Mouse (Mus musculus) layer of hippocampus, adult 18-20 months (tissue): Measurements from ENCODE around the gene Ptch2. TPM values are rescaled to one million over a fixed set of nuclear protein-coding genes. Genes with fewer than 3 reads are reported as not detected.
A peak's percentile ranks its signal among the peaks of the same experiment; 100 is the strongest.

Experiments used
- DNase-seq, 2 experiments: peaks; one replicate each; pipeline ENCODE4 v3.0.0; 2022; ENCODE audit warnings: low spot score in 2 of 2
- total RNA-seq, 2 experiments: library from RNA; stranded (reverse); gene quantifications; 2 replicates each; pipeline ENCODE4 v1.2.3; 2021

The Ptch2 gene
- total RNA-seq, 2 experiments from 2014 or later: 1.6 to 1.8 TPM

DNA sequence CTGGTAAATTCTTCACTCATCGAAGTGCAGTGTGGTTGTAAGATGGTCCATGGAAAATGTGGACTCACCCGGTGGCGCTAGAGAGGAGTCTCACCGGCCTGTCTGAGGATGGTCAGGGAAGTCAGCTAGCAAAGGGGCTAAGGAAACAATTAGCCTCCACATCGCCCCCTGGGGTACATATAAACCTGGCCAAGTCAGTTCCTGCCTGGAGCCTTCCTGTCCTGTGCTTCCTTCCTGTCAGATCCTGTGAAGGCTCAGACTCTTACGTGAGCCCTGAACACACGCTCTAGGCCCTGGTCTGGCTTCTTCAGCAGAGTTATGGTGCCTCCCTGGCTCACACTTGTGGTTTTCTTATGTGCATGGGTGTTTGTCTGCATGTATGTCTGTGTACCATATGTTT, 5.3 kb downstream of the Ptch2 start:
- no peak for DNase-seq

DNA sequence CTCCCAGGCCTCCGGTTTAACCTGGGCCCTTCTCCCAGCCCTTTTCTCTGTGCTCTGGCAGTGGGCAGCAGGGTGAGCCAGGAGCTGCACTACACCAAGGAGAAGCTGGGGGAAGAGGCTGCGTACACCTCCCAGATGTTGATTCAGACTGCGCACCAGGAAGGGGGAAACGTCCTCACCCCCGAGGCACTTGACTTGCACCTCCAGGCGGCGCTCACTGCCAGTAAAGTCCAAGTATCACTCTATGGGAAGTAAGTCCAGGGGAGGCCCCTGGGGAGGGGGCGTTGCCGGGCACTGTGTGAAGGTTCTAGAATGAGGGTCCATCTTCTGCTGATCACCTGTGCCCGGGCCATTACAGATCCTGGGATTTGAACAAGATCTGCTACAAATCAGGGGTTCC, 8.8 kb downstream of the Ptch2 start:
- DNase-seq: no peak

DNA sequence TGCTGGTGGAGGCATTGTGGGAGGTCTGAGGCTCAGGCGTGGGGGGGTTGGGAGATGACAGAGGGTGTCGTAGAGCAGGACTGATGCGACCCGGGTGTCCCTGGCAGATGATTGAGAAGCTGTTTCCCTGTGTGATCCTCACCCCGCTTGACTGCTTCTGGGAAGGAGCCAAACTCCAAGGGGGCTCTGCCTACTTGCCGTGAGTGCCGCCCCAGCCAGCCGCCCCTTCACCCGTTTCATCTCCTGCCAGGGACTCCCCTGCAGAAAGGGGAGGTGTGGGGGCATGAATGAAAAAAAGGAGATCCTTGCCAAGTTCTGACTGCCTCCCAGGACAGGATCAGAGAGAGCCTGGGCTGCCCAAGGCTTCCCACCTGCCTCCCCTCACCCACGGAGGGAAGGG, 9.3 kb downstream of the Ptch2 start:
- DNase-seq: no peak

DNA sequence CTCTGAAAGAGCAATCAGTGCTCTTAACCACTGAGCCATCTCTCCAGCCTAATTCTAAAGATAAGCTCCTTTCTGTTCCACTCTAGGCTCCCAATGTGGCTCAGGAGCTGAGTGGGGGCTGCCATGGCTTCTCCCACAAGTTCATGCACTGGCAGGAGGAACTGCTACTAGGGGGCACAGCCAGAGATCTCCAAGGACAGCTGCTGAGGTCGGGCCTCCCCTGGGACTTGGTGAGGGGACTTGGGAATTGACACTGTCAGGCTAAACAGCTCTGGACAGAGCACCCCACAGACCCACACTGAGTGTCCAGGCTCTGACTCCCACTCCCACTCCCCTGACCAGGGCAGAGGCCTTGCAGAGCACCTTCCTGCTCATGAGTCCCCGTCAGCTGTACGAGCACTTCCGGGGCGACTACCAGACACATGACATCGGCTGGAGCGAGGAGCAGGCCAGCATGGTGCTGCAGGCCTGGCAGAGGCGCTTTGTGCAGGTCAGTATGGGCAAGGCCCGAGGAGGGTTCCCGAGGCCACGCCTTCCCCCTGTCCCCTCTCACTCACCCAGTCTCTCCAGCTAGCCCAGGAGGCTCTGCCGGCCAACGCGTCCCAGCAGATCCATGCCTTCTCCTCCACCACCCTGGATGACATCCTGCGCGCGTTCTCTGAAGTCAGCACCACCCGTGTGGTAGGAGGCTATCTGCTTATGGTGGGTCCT, 12.1 kb downstream of the Ptch2 start:
- no peak for DNase-seq

DNA sequence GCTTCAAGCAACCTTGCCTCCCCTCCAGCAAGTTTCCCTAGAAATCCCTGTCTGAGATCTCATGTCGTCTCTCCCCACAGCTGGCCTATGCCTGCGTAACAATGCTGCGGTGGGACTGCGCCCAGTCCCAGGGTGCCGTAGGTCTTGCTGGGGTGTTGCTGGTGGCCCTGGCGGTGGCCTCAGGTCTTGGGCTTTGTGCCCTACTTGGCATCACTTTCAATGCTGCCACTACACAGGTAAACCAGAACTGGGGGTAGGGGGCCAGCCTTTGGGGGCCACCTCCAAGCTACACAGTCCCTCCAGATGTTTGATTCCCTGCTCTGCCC, 12.6 kb downstream of the Ptch2 start:
- DNase-seq: no peak

DNA sequence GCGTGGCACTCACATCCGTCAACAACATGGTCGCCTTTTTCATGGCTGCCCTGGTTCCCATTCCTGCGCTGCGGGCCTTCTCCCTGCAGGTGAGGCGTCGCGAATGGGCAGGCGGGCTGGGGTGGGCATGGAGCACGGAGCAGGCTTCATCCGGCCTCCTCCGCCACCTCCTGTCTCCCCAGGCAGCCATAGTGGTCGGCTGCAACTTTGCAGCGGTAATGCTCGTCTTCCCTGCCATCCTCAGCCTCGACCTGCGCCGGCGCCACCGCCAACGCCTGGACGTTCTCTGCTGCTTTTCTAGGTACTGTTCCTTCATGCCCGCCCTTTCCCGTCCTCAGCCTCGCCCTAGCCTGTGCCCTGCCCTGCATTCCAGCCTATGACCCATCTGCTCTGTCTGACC, 13.5 kb downstream of the Ptch2 start:
- DNase-seq: no peak

DNA sequence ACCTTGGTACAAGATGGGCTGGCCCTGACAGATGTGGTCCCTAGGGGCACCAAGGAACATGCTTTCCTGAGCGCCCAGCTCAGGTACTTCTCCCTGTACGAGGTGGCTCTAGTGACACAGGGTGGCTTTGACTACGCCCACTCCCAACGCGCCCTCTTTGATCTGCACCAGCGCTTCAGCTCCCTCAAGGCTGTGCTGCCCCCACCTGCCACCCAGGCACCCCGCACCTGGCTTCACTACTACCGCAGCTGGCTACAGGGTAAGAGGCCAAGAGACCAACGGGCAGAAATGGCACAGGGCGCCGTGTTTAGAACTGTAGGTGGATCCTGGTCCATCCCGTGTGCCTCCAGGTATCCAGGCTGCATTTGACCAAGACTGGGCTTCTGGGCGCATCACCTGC, 14.4 kb downstream of the Ptch2 start:
- DNase-seq: no peak

DNA sequence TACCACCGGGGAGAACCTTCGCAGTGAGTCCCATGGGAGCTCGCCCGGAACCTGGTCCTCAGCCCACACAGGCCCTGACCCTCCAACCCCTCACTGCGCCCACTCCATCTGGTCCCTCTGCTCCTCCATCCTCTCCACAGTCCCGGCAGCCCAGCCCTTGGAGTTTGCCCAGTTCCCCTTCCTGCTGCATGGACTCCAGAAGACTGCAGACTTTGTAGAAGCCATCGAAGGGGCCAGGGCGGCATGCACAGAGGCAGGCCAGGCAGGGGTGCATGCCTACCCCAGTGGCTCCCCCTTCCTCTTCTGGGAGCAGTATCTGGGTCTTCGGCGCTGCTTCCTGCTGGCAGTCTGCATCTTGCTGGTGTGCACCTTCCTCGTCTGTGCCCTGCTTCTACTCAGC, 15.1 kb downstream of the Ptch2 start:
- DNase-seq: no peak

DNA sequence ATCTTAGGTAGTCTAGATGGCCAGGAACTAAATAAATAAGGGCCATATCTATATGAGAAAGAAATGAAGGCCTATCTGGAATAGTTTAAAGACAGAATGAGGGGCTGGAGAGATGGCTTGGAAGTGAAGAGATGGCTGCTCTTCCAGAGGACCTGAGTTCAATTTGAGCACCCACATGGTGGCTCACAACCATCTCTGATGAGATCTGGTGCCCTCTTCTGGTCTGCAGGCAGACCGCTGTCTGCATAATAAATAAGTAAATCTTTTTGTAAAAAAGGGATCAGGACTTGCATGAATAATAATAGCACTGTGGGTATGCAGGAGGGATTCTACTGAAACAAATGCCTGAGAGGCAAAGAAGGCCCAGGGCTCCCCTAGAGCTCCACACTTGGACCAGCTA, 17.4 kb downstream of the Ptch2 start:
- DNase-seq: no peak

DNA sequence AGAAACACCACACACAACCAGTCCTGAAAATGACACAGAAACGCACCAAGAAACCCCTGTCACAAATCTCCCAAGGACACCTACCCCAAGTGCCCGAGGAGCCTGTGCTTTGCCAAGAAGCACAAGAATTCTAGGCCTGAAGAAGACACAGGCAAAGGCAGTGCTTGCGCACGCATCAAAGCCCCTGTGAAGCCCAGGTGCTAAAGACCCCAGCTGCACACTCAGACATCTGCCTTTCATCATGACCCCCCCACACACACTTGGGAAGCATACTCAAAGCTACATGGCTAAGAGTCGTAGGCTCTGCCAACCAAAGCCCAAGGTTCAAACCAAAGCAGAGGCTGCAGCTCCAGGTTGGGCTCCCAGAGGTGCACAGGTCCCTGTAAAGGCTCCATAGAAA, 19.7 kb downstream of the Ptch2 start:
- DNase-seq: no peak

DNA sequence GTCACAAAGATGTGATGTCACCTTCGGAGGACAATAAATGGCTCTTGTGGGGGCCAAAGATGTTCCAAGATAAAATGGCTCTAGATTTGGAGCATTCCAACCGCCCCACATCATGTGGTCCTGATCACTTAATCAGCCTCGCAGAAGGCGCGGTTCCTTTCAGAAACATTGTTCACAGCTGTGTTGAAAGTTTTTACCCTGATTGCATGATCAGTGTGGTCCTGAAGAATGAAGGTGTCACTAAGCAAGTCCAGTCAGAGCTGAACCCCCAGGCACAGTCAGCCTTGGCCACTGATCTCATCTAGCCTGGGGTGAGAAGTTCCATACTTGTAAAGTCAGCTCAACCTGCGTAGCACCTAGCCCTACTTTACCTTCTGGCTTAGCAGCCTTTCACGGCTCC, 22.1 kb downstream of the Ptch2 start:
- no peak for DNase-seq

DNA sequence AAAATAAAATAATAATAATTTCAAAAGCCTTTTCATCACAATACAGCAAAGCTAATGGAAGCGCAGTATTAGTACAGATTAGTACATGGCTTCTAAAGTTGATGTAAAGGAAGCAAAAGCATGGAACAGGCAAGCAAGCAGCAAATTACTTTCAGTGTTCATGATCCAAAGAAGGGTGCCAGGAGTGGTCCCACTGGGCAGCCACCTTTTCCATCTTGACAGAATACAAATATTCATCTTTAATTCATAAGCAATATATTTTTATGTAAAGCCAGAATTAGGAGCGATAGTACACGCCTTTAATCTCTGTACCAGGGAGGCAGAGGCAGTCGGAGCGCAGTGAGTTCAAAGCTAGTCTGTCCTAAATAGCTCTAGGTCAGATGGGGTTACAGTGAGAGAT, 23.8 kb downstream of the Ptch2 start:
- no peak for DNase-seq

DNA sequence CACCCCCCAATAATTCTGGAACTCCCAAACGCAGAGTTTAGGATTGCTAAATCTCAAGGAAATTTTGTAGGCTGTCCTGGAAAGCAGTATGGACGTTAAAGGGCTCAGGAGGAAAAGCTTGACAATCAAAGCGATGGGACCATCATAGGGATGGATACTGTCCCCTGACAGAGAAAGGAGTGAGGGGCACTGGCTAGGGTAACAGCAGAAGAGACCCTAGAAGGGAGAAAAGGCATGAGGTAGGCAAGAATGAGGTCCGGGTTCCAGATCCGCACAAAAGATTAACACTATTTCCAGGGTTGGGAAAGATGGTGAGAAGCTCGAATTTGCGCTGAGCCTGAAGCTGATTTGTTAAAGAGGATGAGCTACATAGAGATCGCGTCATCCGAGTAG, 24.2 kb downstream of the Ptch2 start:
- DNase-seq: no peak

DNA sequence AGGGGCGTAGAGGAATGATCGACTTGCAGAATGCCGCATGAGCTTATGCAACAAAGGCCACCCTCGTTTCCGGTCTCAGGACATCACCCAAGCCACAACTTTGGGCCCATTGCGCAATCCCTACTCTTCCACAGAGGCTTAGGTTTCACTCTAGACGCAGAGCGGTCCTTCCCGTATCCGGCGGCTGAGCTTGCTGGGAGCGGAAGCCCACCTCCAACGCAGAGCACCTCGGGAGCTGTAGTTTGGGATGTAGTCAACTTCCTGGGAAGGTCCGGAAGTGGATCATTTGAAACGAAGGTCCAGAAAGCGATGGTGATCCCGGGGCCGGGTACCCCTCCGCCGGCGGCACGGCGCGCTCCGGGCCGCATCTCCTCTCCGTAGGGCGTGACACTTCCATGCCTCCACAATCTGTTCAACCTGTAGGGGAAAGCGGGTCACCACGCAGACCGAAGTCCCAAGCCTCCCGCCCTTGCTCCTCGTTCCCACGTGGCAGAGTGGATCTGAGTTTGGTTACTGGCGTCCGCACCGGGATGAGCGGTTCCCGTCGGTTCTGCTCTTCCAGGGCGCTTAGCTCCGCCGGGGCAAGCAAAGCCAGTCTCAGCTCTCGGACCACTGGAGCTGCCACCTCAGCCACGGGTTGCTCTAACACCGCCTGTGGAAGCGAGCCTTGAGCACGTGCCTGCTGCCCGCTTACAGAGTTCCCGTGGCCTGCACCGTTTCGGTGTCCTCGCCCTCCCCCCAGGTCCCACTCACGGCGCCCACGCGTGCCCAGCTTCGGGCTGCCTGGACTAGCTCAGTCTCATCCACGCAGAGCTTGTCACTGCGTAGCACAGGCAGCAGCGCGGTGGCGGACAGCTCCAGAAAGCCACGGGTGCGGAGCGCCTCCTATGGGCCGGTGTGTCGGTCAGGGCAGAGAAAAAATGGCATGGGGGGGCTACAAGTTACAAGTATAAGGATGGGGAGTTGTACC, 24.9 kb downstream of the Ptch2 start:
- DNase-seq: peak; percentile 94 to 97

DNA sequence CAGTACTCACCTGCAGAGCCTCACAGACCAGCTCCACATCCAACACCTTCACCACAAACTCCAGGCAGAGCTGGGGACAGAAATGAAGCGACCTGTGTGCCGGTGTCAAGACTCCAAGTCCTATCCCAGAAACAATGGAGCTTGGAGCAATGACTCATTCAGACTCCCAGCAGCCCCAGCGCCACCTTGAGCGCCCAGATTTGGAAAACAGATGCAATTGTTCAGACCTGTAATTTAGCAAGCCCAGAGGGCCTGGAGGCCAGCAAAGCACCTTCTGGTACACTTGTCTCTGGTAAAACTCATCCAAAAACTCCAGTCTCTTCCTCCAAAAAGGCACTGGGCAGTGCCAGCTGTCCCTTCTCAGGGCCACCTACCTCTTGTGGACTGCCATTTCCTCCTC, 26.3 kb downstream of the Ptch2 start:
- no peak for DNase-seq

DNA sequence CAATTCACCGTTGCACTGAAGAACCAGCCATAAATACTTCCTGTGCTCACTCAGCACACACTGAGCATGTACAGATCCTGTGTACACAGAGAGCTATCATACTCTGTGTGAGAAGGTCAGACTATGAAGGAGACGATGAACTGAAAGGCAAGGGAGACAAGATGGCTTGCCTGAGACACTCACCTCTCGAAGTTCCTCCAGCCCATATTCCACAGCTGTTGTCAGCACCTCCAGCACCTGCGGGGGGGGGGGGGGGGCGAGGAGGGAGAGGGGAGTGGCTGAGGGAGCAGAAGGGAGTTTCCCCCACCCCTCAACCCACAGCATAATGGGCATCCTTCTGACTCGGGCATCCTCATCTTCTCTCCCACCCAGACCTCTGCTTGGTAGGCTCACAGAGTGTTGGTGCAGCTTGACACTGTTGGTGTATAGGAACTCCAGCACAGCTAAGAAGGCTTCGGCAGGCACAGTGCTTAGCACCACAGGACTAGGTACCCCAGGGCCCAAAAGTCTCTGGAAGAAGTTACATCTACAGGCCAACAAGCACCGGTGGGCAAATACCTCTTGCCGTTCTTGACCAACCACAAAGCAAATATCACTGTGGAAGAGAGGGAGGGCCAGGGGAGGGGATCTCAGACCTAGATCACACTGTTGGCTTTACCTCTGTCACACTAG, 27.8 kb downstream of the Ptch2 start:
- DNase-seq: no peak

DNA sequence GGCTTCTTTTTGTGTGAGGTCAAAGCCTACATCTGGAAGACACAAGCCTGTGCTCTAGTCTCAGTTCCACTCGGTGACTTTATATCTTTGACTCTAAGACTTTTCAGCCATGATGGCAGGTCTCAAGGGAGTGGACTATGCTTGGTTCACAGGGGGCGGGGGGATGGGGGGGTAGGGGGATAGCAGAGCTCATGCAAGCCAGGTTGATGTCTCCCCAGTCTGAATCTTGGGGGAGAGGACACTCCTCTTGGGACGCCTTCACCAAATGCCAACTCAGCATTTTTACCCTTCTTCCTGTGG, 28.3 kb downstream of the Ptch2 start:
- no peak for DNase-seq

DNA sequence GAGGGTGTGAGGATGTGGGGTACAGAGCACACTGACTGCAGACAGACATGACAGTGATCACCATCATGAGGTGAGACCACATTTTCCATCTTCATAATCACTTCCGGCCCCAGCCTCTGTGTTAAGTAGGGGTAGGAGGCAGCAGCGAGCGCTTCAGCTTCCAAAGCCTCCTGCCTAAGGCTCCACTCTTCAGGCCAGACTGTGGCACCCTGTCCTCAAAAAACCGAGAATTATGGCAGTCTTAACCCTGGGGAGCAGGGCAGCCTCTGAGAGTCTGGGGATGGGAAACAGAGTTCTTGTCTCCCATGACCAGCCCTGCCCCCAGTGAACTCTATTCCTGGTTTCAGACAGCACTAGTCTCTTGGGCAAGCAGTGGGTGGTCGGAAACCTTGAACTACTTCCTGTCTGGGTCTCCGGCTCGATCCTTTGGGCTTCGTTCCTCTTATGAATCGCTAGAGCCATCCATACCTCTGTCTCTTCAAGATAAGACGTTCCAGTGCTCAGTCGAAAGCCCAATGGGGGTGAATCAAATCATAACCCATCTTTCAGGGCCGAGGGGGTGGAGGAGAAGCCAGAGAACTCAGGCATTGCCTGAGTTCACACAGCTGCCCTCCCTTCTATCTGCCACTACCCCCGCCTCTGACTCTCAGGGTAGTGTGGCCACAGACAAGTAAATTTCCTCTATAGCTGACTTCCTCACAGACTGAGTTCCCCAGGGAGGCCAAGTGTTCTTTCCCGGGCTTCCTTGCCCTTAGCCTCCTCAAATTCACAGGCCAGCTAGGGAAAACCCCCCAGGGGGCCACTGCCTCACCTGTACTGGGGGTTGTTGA, 28.9 kb downstream of the Ptch2 start:
- no peak for DNase-seq

DNA sequence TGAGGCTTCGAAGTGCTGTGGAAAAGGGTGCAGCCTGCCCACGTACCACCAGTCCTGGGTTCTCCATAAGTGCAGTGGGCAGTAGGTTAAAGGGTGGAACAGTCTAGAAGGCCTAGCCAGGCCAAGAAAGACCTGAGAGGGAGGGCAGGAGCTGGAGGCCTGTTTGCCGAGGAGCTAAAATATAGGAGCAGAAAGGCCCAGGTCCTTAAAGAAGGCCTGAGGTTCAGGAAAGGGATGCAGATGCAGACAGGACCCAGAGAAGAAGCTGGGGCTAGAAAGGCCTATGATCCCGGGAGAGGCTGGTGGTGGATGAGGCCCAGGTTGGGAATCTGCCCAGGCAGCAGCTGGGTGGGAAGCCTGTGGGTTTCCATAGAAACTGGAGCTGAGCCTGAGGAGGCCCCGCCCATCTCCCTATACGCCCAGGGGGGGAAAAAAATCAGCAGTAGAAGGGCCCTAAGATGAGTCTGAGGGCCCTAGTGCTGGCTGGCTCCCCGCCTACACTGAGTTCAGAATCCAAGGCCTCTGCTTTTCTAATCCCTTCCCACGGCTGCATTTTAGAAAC, 29.6 kb downstream of the Ptch2 start, which contains the start of gene Btbd19:
Btbd19 (minus strand) TSS at position 378 of the 562 bp plus-strand sequence.
- DNase-seq: peak; percentile 71 to 86

DNA sequence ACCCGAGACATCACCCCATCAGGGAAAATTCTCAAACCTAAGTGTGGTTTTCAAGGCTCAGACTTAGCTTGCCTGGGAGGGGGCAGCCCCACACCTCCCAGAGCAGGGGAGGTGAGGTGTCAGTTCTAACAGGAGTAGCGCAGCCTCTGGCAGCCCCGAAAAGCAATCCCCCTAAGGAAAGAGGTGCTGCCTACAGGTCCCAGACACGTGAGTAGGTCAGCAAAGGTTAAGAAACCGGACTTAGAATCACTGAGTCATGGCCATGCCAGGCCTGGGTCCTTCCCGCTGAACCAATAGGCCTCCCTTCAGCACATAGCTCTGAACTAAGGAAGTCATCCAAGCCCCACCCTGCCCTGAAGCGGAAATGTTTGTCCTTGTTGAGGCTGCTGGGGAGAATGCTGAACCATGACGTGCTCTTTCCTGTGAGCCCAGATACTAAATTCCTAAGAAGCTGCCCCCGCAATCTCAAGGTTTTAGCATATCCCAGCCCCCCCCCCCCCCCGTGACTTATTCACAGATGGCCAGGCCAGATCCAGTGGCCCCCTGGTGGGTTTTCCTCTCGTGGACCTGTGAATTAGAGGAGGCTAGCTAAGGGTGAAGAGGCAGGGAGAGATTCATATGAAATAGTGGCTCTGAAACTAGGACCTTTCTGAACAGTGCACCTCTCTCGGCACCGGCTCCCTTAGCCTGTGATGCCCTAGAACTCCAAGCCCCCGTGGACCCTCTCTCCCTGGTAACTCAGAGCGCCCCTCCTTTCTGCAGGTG, 30.2 kb downstream of the Ptch2 start:
- no peak for DNase-seq
